Comparison of ENCODE assay signal across 12 mouse cellular contexts in genomic region chr14:24493256-24493655, GRCm38 (mm10). TPM values are rescaled to one million over a fixed set of nuclear protein-coding genes. Genes with fewer than 3 reads are reported as not detected.
DNase-seq lines count a peak whose midpoint lies in the region; ATAC-seq lines count a peak whose summit lies in the region.
"Had no signal": no experiment of that assay in that cellular context is flagged by ENCODE, and none has a peak within 500 bp of the region (broad histone marks: within the 10 kb centered on the region; RNA-seq: fewer than 3 reads in every experiment).

No protein-coding gene starts in this region.

- peak overlapping the region; percentile 18 for H3K4me2 ChIP-seq in heart, embryonic 14.5 days (ENCODE audit: low read length)
- H3K4me2 ChIP-seq in neural tube, embryonic 13.5 days: peak overlapping the region; percentile 79; the same call in 1 of the 2 replicates
- peak overlapping the region; percentile 71 for H3K4me2 ChIP-seq in intestine, embryonic 15.5 days (replicated peaks)
- H3K4me2 ChIP-seq in stomach, embryonic 16.5 days (ENCODE audit: low read depth, low read length): peak overlapping the region; percentile 28; the same call in 1 of the 2 replicates

- no peaks in the 10 kb centered on the region for H3K27me3 ChIP-seq in heart, embryonic 14.5 days (ENCODE audit: control insufficient read depth, insufficient read depth, low read length)
- no peaks in the 10 kb centered on the region for H3K27me3 ChIP-seq in neural tube, embryonic 13.5 days
- H3K27me3 ChIP-seq in intestine, embryonic 15.5 days (replicated peaks): no peaks in the 10 kb centered on the region
- no peaks in the 10 kb centered on the region for H3K27me3 ChIP-seq in stomach, embryonic 16.5 days (ENCODE audit: control insufficient read depth, insufficient read depth, low read length)

- DNase-seq in heart, postnatal 25 days (ENCODE audit: low spot score): no peak
- no peak for DNase-seq in neural tube, embryonic 10.5 days (ENCODE audit: extremely low spot score, low spot score)
- DNase-seq in layer of hippocampus, postnatal 10 days (ENCODE audit: low spot score in 2 of 2): no peak
- DNase-seq in gastrocnemius, postnatal 25 days: no peak
- DNase-seq: adrenal gland, adult 8-10 months; cerebellum, adult 8-10 months; layer of hippocampus, adult 9-11 months; lung, postnatal 36 days had no signal

- H3K4me1 ChIP-seq in heart, embryonic 14.5 days (ENCODE audit: control insufficient read depth in 2 of 2, insufficient read depth in 2 of 2, low read length in 2 of 2): peaks cover 3 to 30% of the 10 kb centered on the region in 2 experiments
- peaks cover 37% of the 10 kb centered on the region for H3K4me1 ChIP-seq in neural tube, embryonic 13.5 days (replicated peaks)
- H3K4me1 ChIP-seq in intestine, embryonic 15.5 days (replicated peaks): peaks cover 27% of the 10 kb centered on the region
- H3K4me1 ChIP-seq in stomach, embryonic 16.5 days (ENCODE audit: control insufficient read depth, insufficient read depth, low read length): peaks cover 29% of the 10 kb centered on the region; the same call in 1 of the 2 replicates

- H3K27ac ChIP-seq in heart, embryonic 14.5 days (replicated peaks in 1 of 2; ENCODE audit: control insufficient read depth in 1 of 2, insufficient read depth in 1 of 2, low read depth in 2 of 2, low read length in 2 of 2): no peak overlapping the region
- no peak overlapping the region for H3K27ac ChIP-seq in neural tube, embryonic 13.5 days (replicated peaks)
- no peak overlapping the region for H3K27ac ChIP-seq in intestine, embryonic 15.5 days
- H3K27ac ChIP-seq in stomach, embryonic 16.5 days (ENCODE audit: low read length): no peak overlapping the region

- peak overlapping the region; percentile 38; the same call in 1 of the 2 replicates for H3K9ac ChIP-seq in heart, embryonic 14.5 days (ENCODE audit: low read length)
- H3K9ac ChIP-seq in neural tube, embryonic 13.5 days: peak overlapping the region; percentile 49
- no peak overlapping the region; the same call in 1 of the 2 replicates for H3K9ac ChIP-seq in intestine, embryonic 15.5 days
- no peak overlapping the region for H3K9ac ChIP-seq in stomach, embryonic 16.5 days (ENCODE audit: low read length)

- 84% methylated on average over 9 of the region's 9 CpGs for WGBS in heart, embryonic 14.5 days
- WGBS in neural tube, embryonic 13.5 days: 88% methylated on average over 9 of the region's 9 CpGs
- WGBS in intestine, embryonic 15.5 days: 78% methylated on average over 9 of the region's 9 CpGs
- WGBS in stomach, embryonic 16.5 days: 82% methylated on average over 9 of the region's 9 CpGs

- no peaks in the 10 kb centered on the region for H3K9me3 ChIP-seq in heart, embryonic 14.5 days (ENCODE audit: control insufficient read depth, low read length)
- no peaks in the 10 kb centered on the region for H3K9me3 ChIP-seq in neural tube, embryonic 13.5 days
- no peaks in the 10 kb centered on the region for H3K9me3 ChIP-seq in intestine, embryonic 15.5 days
- no peaks in the 10 kb centered on the region for H3K9me3 ChIP-seq in stomach, embryonic 16.5 days (replicated peaks; ENCODE audit: control insufficient read depth, low read length)

- intact Hi-C loops in heart, postnatal 25 days (cut with DNase I): loop anchor here (10.0 kb wide), 1 partner anchor 962 kb away; the partner anchor contains the start of gene Zmiz1

- H3K36me3 ChIP-seq in heart, embryonic 14.5 days (ENCODE audit: control insufficient read depth, insufficient read depth, low read length): peaks cover 68% of the 10 kb centered on the region
- H3K36me3 ChIP-seq in neural tube, embryonic 13.5 days: peaks cover 63% of the 10 kb centered on the region
- peaks cover 46% of the 10 kb centered on the region for H3K36me3 ChIP-seq in intestine, embryonic 15.5 days
- H3K36me3 ChIP-seq in stomach, embryonic 16.5 days (ENCODE audit: control insufficient read depth, insufficient read depth, low read length): peaks cover 19% of the 10 kb centered on the region

- ATAC-seq in heart, embryonic 14.5 days (ENCODE audit: insufficient number of reproducible peaks, insufficient read depth, low FRiP score, low read depth): no peak
- ATAC-seq in neural tube, embryonic 13.5 days (ENCODE audit: low read depth): no peak
- ATAC-seq in intestine, embryonic 15.5 days: no peak
- ATAC-seq in stomach, embryonic 16.5 days (ENCODE audit: insufficient read depth, low FRiP score): no peak

- H3K4me3 ChIP-seq in heart, embryonic 14.5 days (ENCODE audit: control insufficient read depth in 1 of 2, insufficient read depth in 1 of 2, low read depth in 1 of 2, low read length in 2 of 2): no peak overlapping the region
- no peak overlapping the region for H3K4me3 ChIP-seq in neural tube, embryonic 13.5 days
- peak overlapping the region; percentile 88 for H3K4me3 ChIP-seq in intestine, embryonic 15.5 days (replicated peaks)
- no peak overlapping the region for H3K4me3 ChIP-seq in stomach, embryonic 16.5 days (replicated peaks; ENCODE audit: low read length)

RNA-seq across cellular contexts. Expression of gene Rps24, which starts 6.3 kb away (rescaled TPM):
- 789 and 845 TPM in 2 replicates for polyA plus RNA-seq in heart, embryonic 14.5 days (2014; fragmentation: Nextera tagmentation; extraction: Ambion mirVana)
- total RNA-seq in heart, postnatal 25 days (2021): 100 to 1,000 TPM; 821 to 836 TPM
- polyA plus RNA-seq in neural tube, embryonic 13.5 days (2015; fragmentation: Nextera tagmentation; extraction: Ambion mirVana): 669 and 687 TPM in 2 replicates
- polyA plus RNA-seq in intestine, embryonic 15.5 days (2015; fragmentation: Nextera tagmentation; extraction: Ambion mirVana): 852 and 1,015 TPM in 2 replicates
- polyA plus RNA-seq in stomach, embryonic 16.5 days (2015; fragmentation: Nextera tagmentation; extraction: Ambion mirVana): 701 and 860 TPM in 2 replicates
- total RNA-seq in layer of hippocampus, postnatal 10 days (2021): 1,000 to 10,000 TPM in 1 of 2 experiments, 100 to 1,000 TPM in 1; 950 to 1,065 TPM
- 100 to 1,000 TPM; 622 to 647 TPM for total RNA-seq in gastrocnemius, postnatal 25 days (2021)

RNA-seq across cellular contexts. Expression of gene Polr3a, which starts 6.4 kb away (rescaled TPM):
- polyA plus RNA-seq in heart, embryonic 14.5 days (2014; fragmentation: Nextera tagmentation; extraction: Ambion mirVana): 11.8 and 13.3 TPM in 2 replicates
- total RNA-seq in heart, postnatal 25 days (2021): 10 to 100 TPM in 1 of 2 experiments, 1 to 10 TPM in 1; 9.3 to 10.2 TPM
- polyA plus RNA-seq in neural tube, embryonic 13.5 days (2015; fragmentation: Nextera tagmentation; extraction: Ambion mirVana): 18.3 and 22.8 TPM in 2 replicates
- polyA plus RNA-seq in intestine, embryonic 15.5 days (2015; fragmentation: Nextera tagmentation; extraction: Ambion mirVana): 14.0 and 15.4 TPM in 2 replicates
- 14.9 and 16.9 TPM in 2 replicates for polyA plus RNA-seq in stomach, embryonic 16.5 days (2015; fragmentation: Nextera tagmentation; extraction: Ambion mirVana)
- 10 to 100 TPM; 31.6 to 36.2 TPM for total RNA-seq in layer of hippocampus, postnatal 10 days (2021)
- 1 to 10 TPM; 6.8 to 8.4 TPM for total RNA-seq in gastrocnemius, postnatal 25 days (2021)

Comparison
In these comparisons a context has a peak if more than half of its experiments do, and no peak if none do; other contexts are left out.
1. H3K4me2 ChIP-seq: peak in every context shown above with its lines; median percentile 79 in neural tube, embryonic 13.5 days; 71 in intestine, embryonic 15.5 days; 28 in stomach, embryonic 16.5 days; 18 in heart, embryonic 14.5 days.
2. H3K9ac ChIP-seq: peak in heart, embryonic 14.5 days (single experiment) and neural tube, embryonic 13.5 days (single experiment); none in intestine, embryonic 15.5 days (single experiment) and stomach, embryonic 16.5 days (single experiment).